Mouse (Mus musculus) brain, embryonic 18.5 days (tissue): ENCODE results near the gene Eefsec.

Source experiments
- DNase-seq: peaks from one replicate; pipeline ENCODE4 v3.0.0-alpha.2; 2012; ENCODE audit warnings: low read depth, low spot score

Eefsec gene

GRCm38 (mm10) chr6:88416130-88416758 lies 30.1 kb downstream of the Eefsec start:
- no peak for DNase-seq

- DNase-seq: no peak
Measured at GRCm38 (mm10) chr6:88412604-88413003, 33.7 kb downstream of the Eefsec start.

- no peak for DNase-seq
Measured at GRCm38 (mm10) chr6:88409492-88409891, 36.8 kb downstream of the Eefsec start.

GRCm38 (mm10) chr6:88400451-88400850 lies 45.9 kb downstream of the Eefsec start:
- DNase-seq: no peak

GRCm38 (mm10) chr6:88397985-88398384 lies 48.4 kb downstream of the Eefsec start:
- DNase-seq: no peak

GRCm38 (mm10) chr6:88388946-88389345 lies 57.4 kb downstream of the Eefsec start:
- DNase-seq: no peak

GRCm38 (mm10) chr6:88387836-88388724 lies 58.3 kb downstream of the Eefsec start:
- DNase-seq: peak; percentile 22

GRCm38 (mm10) chr6:88384420-88385053 lies 61.8 kb downstream of the Eefsec start:
- no peak for DNase-seq

GRCm38 (mm10) chr6:88383734-88384133 lies 62.6 kb downstream of the Eefsec start:
- no peak for DNase-seq

GRCm38 (mm10) chr6:88379756-88380155 lies 66.6 kb downstream of the Eefsec start:
- no peak for DNase-seq

GRCm38 (mm10) chr6:88378829-88379228 lies 67.5 kb downstream of the Eefsec start:
- no peak for DNase-seq

- DNase-seq: no peak
Measured at GRCm38 (mm10) chr6:88374247-88374646, 72.1 kb downstream of the Eefsec start.

- DNase-seq: no peak
Measured at GRCm38 (mm10) chr6:88369851-88370635, 76.3 kb downstream of the Eefsec start.

- no peak for DNase-seq
Measured at GRCm38 (mm10) chr6:88363475-88364012, 82.8 kb downstream of the Eefsec start.

- no peak for DNase-seq
Measured at GRCm38 (mm10) chr6:88361096-88361495, 85.2 kb downstream of the Eefsec start.

GRCm38 (mm10) chr6:88358210-88358609 lies 88.1 kb downstream of the Eefsec start:
- no peak for DNase-seq

GRCm38 (mm10) chr6:88355866-88356265 lies 90.5 kb downstream of the Eefsec start:
- no peak for DNase-seq

GRCm38 (mm10) chr6:88352541-88352940 lies 93.8 kb downstream of the Eefsec start:
- DNase-seq: no peak

- no peak for DNase-seq
Measured at GRCm38 (mm10) chr6:88346776-88347175, 99.6 kb downstream of the Eefsec start.

GRCm38 (mm10) chr6:88345311-88345710 lies 101.0 kb downstream of the Eefsec start:
- DNase-seq: no peak
